Mouse (Mus musculus): ENCODE data around the gene Abcb8.

GRCm38 (mm10) chr5:24381988-24382387, 11.5 kb upstream of the Abcb8 start:
- TF ChIP-seq GATA1 (IDR thresholded peaks at IDR 0.05; ENCODE audit: borderline replicate concordance, low read length) (no peak), FLI1 (IDR thresholded peaks at IDR 0.05; ENCODE audit: low read length) (no peak)

All from megakaryocyte, embryonic 14.5 days (primary cell).